17 mouse cellular contexts compared by ENCODE assay signal in genomic region chr4:81960552-81961534, GRCm38 (mm10).
DNase-seq lines count a peak whose midpoint lies in the region; ATAC-seq and TF ChIP-seq lines count a peak whose summit lies in the region.
"Had no signal": no experiment of that assay in that cellular context is flagged by ENCODE, and none has a peak within 500 bp of the region (broad histone marks: within the 10 kb centered on the region; RNA-seq: fewer than 3 reads in every experiment).

No protein-coding gene starts in this region.

- peaks cover 21% of the 10 kb centered on the region for H3K4me1 ChIP-seq in forebrain, embryonic 15.5 days
- H3K4me1 ChIP-seq: megakaryocyte, embryonic 14.5 days had no signal

- no peak for TF ChIP-seq CTCF in layer of hippocampus, adult 2 months (conservative IDR thresholded peaks at IDR 0.05)

- ATAC-seq in forebrain, embryonic 15.5 days (replicated peaks): peak; percentile 54
- ATAC-seq: inflammation-experienced regulatory T-cells, adult 6 months had no signal

- no peaks in the 10 kb centered on the region for H3K9me3 ChIP-seq in forebrain, embryonic 15.5 days
- H3K9me3 ChIP-seq: heart, embryonic 15.5 days; limb, embryonic 12.5 days had no signal

- DNase-seq in layer of hippocampus, adult 2 months (ENCODE audit: low spot score in 2 of 2): peak in 1 of 2 experiments; percentile 15
- DNase-seq in layer of hippocampus, postnatal 25 days (ENCODE audit: extremely low spot score in 1 of 2, low spot score in 1 of 2): no peak
- peak; percentile 45 for DNase-seq in cerebellum, adult 11-12 months
- peak; percentile 47 to 56 for DNase-seq in cerebellum, postnatal 10 days
- no peak for DNase-seq in yolk sac, embryonic 10.5 days (ENCODE audit: low spot score)
- DNase-seq in urinary bladder, postnatal 10 days (ENCODE audit: low spot score): no peak
- DNase-seq: kidney, adult 9 months; lung, postnatal 10 days; thymus, postnatal 14 days had no signal

- H3K4me2 ChIP-seq in forebrain, embryonic 15.5 days (replicated peaks): no peak overlapping the region; the same call in 1 of the 2 replicates
- H3K4me2 ChIP-seq: heart, embryonic 15.5 days; limb, embryonic 12.5 days had no signal

- peak overlapping the region; percentile 25; the same call in 1 of the 2 replicates for H3K4me3 ChIP-seq in layer of hippocampus, adult 2 months
- no peak overlapping the region for H3K4me3 ChIP-seq in forebrain, embryonic 15.5 days
- H3K4me3 ChIP-seq: erythroblast, embryonic 14.5 days; heart, embryonic 15.5 days; limb, embryonic 12.5 days; megakaryocyte, embryonic 14.5 days; myocyte had no signal

- H3K27me3 ChIP-seq in forebrain, embryonic 15.5 days: no peaks in the 10 kb centered on the region
- H3K27me3 ChIP-seq: heart, embryonic 15.5 days; limb, embryonic 12.5 days; megakaryocyte, embryonic 14.5 days had no signal

- H3K36me3 ChIP-seq in forebrain, embryonic 15.5 days: no peaks in the 10 kb centered on the region
- H3K36me3 ChIP-seq: heart, embryonic 15.5 days; limb, embryonic 12.5 days had no signal

- no peak overlapping the region for H3K9ac ChIP-seq in forebrain, embryonic 15.5 days (replicated peaks)
- H3K9ac ChIP-seq: heart, embryonic 15.5 days; limb, embryonic 12.5 days; liver, embryonic 14.5 days had no signal

- no peak overlapping the region for H3K27ac ChIP-seq in layer of hippocampus, adult 2 months
- peak overlapping the region; percentile 78 for H3K27ac ChIP-seq in forebrain, embryonic 15.5 days (replicated peaks)
- H3K27ac ChIP-seq: heart, embryonic 15.5 days; limb, embryonic 12.5 days; liver, embryonic 14.5 days had no signal

- WGBS in forebrain, embryonic 15.5 days: 31% methylated on average over 16 of the region's 16 CpGs

Comparison
In these comparisons a context has a peak if more than half of its experiments do, and no peak if none do; other contexts are left out.
1. DNase-seq: peak in cerebellum, adult 11-12 months (single experiment) and cerebellum, postnatal 10 days (2 of 2); none in layer of hippocampus, postnatal 25 days (0 of 2), yolk sac, embryonic 10.5 days (single experiment) and urinary bladder, postnatal 10 days (single experiment).